Mouse (Mus musculus) left cerebral cortex, postnatal 36 days (tissue): ENCODE results near the gene Cox7a2l. TPM values are rescaled to one million over a fixed set of nuclear protein-coding genes. Genes with fewer than 3 reads are reported as not detected.

Experiments
- DNase-seq, 2 experiments: peaks; one replicate each; pipeline ENCODE4 v3.0.0; 2021 to 2022; ENCODE audit warnings: low spot score in 2 of 2, mixed read lengths in 1 of 2
- intact Hi-C: fragments of 180-260 bp; cut with DNase I; formaldehyde crosslinking; loops from one replicate; pipeline ENCODE4 v1.15.1; 2025
- total RNA-seq, 2 experiments: library from RNA; stranded (reverse); gene quantifications; 2 replicates each; pipeline ENCODE4 v1.2.3; 2021

Cox7a2l gene
- 100 to 1,000 TPM; 159 to 190 TPM for total RNA-seq

DNA sequence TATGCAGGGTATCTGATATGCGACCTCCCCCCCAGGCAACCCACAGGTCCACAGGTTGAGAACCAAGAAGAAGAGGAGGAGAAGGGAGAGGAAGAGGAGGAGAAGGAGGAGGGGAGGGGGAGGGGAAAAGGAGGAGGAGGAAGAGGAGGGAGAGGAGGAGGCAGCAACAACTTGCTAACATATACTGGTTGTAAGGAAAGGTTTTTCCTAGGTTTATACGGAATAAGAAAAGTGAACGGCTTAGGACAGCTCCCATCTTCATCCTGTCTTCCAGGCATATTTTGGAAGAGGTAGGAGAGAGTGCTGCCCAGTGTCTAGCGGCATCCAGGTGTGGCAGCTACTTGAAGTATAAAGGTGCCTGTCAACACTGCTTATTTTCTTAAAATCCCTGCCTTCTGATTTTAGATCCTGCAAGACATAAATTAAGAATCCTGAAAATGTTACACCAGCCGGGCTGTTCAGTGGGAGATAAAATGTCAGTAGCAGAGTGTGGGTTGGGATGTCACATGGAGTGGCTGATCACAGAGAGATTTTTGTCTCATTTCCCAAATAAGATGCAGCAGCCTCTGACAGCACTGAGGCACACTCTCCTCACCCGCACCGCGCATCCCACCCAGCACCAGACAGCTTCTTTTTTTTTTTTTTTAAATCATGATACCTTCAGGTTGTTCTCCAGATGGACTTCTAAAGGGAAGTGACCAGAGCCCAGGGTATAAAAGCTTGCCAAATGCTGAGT, at the start of gene Cox7a2l:
Gene Cox7a2l (minus strand): TSS at position 51 of the 736 bp plus-strand sequence.
- peak; percentile 63 to 68 for DNase-seq
- intact Hi-C loops: loop anchor here (5.0 to 10.0 kb wide), 3 partner anchors 70 to 243 kb away; partner anchors contain the start of gene Eml4

GRCm38 (mm10) chr17:83565506-83565905, 48.4 kb upstream of the Cox7a2l start:
- no peak for DNase-seq
- intact Hi-C loops: no loop called here

- intact Hi-C loops: no loop called here
- no peak for DNase-seq
Measured at GRCm38 (mm10) chr17:83564119-83564820, 47.1 kb upstream of the Cox7a2l start.

- no peak for DNase-seq
- intact Hi-C loops: no loop called here
Measured at GRCm38 (mm10) chr17:83563703-83564111, 46.6 kb upstream of the Cox7a2l start.

- no peak for DNase-seq
Measured at GRCm38 (mm10) chr17:83562153-83563010, 45.3 kb upstream of the Cox7a2l start.

DNA sequence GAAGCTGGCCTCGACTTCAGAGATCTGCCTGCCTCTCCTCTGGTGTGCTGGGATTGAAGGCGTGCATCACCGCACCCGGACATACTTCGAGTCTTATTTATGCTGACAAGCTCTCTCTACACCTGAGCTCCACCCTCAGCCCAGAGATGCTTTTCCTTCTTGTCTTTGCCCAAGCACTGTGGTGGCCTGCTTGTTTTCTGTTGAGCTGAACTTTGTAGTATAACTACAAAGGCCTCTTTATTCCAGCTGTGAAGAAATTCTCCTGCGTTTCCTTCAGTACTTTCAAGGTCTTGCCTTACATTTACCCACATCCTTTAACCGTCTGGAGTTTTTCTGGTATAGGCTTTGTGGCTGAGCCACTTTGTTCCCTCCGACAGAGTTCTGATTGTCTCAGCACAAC, 42.0 kb upstream of the Cox7a2l start:
- no peak for DNase-seq

More at GRCm38 (mm10) chr17:83562153-83563010, 45.3 kb upstream of the Cox7a2l start:
- intact Hi-C loops: no loop called here

GRCm38 (mm10) chr17:83555836-83556235, 38.7 kb upstream of the Cox7a2l start:
- no peak for DNase-seq
- intact Hi-C loops: no loop called here

More for the DNA sequence above, 42.0 kb upstream of the Cox7a2l start:
- intact Hi-C loops: no loop called here

GRCm38 (mm10) chr17:83554997-83555396, 37.9 kb upstream of the Cox7a2l start:
- DNase-seq: no peak
- intact Hi-C loops: no loop called here

- intact Hi-C loops: loop anchor here (5.0 kb wide), 1 partner anchor 39 kb away; no protein-coding TSS in a partner anchor
Measured at GRCm38 (mm10) chr17:83548501-83549233, 31.5 kb upstream of the Cox7a2l start.

GRCm38 (mm10) chr17:83547145-83547544, 30.0 kb upstream of the Cox7a2l start:
- no peak for DNase-seq
- intact Hi-C loops: loop anchor here (2.0 to 5.0 kb wide), 2 partner anchors 32 to 40 kb away; no protein-coding TSS in a partner anchor

More at GRCm38 (mm10) chr17:83548501-83549233, 31.5 kb upstream of the Cox7a2l start:
- peak in 1 of 2 experiments; percentile 38 for DNase-seq

GRCm38 (mm10) chr17:83545756-83546742, 28.9 kb upstream of the Cox7a2l start:
- intact Hi-C loops: loop anchor here (2.0 to 5.0 kb wide), 2 partner anchors 31 to 41 kb away; no protein-coding TSS in a partner anchor
- DNase-seq: peak in 1 of 2 experiments; percentile 33

DNA sequence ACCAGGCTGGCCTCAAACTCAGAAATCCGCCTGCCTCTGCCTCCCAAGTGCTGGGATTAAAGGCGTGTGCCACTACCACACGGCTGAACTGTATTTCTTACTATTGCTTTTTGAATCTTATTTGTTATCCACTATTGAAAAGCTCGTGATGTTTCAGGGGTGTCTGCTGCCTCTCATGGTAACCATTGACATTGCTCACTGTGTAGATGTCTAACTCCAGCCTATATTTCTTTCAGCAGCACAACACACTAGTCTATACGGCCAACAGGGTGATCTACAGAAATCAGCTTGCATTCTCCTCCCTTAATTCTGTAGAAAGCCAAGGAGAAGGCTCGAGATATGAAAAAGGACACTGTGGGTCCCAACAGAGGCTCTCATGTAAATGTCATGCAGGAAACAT, 28.1 kb upstream of the Cox7a2l start:
- intact Hi-C loops: loop anchor here (5.0 kb wide), 1 partner anchor 42 kb away; no protein-coding TSS in a partner anchor
- no peak for DNase-seq

DNA sequence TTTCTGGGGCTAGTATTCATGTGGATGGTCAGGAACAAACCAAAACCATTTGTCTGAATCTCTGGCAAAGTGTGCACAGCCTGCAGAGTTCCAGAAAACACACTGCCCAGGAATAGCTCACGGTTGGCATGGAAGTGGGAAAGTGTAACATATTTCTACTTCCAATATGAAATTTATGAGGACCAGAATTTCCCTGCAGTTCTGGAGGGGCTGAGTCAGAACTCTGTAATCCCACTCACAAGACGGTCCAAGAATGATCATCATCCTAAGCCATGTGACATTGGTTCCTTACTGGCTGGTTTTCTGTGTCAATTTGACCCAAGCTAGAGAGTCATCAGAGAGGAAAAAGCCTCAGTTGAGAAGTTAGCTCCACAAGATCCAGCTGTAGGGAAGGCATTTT, 25.3 kb upstream of the Cox7a2l start:
- intact Hi-C loops: no loop called here
- peak; percentile 32 to 42 for DNase-seq

DNA sequence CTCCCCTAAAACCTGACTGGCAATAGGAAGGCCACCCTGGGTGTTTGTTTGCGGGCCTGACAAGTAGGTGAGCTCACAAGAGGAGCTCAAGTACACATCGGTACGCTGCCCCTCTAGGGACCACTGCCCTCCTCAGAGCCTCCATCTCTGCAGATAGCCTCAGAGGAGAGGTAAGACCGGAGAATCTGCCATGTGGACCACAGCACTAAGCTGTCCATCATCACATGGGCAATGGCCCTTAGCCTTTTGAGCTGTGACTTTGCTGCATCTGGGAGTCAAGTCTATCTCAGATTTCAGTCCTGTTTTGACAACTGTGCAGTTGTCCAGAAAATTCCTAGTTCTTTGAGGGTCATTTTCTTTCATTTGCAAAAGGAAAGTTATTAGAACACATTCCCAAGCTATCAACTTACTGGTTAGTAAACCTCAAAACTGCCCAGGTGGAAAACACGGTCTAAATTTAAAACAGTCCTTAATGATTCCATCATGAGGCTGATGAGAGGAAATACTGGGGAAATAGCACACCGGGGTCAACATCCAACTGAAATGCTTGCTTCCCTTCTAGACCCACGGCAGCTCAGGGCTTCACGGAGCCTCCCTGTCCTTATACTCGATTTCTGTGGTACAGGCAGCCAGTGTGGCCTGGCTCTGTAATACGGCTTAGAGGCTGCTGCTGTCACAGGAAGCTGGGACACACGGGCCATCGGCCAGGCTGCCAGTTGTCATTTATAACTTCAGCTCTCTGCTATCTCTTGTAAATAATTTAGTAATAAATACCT, 22.3 kb upstream of the Cox7a2l start:
- intact Hi-C loops: no loop called here
- no peak for DNase-seq

- intact Hi-C loops: no loop called here
Measured at GRCm38 (mm10) chr17:83538694-83539093, 21.6 kb upstream of the Cox7a2l start.

DNA sequence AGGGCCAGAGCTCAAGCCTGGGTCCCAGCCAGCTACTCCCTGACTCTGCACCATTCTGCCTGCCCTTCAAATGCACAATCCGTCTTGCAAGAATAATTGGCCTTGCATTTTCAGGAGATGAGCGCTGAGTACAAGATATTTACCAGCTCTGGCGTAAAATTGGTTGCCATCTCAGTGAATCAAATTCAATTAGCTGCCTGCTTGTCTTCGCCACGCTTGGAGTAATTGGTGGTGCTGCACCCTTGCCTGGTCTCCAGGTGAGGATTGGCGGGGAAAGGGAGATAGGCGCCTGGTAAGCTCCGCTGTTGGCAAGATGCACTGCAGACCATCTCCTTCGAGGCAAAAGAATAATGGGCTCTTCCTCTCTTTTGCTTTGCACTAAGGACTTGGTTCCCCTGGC, 21.0 kb upstream of the Cox7a2l start:
- no peak for DNase-seq
- intact Hi-C loops: no loop called here

More at GRCm38 (mm10) chr17:83538694-83539093, 21.6 kb upstream of the Cox7a2l start:
- no peak for DNase-seq

DNA sequence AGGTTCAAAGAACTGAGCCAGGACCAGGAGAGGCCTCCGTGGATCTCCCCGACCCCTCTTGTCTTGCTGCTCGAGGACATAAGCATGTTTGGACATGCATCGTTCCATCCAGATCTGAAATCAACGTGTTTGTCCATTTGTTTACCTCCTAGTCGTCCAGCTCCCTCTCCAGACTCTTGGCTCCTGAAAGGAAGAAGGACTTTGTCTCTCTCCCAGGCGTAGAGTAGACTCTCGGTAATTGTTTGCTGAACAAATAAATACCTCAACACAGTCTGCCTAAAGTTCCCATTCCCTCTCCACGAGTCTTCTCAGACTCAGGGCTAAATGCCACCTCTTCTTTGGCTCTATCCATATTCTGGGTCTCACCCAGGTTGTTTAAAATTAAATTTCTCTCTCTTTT, 16.0 kb upstream of the Cox7a2l start:
- DNase-seq: no peak
- intact Hi-C loops: no loop called here
